In the genomic region with DNA sequence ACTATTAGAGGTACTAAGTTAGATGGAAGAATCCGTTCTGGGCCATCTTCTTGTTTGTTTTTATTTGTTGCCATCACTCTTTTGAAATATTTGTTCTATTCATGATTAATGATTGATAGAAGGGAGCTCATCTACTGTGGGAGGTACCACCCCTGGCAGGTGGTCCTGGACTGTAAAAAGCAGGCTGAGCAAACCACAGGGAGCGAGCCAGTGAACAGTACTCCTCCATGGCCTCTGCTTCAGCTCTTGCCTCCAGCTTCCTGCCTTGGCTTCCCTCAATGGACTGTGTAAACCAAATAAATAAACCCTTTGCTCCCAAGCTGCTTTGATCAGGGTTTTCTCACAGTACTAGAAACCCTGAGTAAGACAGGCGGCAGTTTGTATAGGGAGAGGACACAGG, we compare ENCODE assay signal across 16 mouse cellular contexts.
"Had no signal": no experiment of that assay in that cellular context is flagged by ENCODE, and none has a peak within 500 bp of the region (broad histone marks: within the 10 kb centered on the region; RNA-seq: fewer than 3 reads in every experiment).

No protein-coding gene starts in this region.

- DNase-seq: kidney, adult 8-10 months; kidney, postnatal 36 days; layer of hippocampus, adult 9-11 months; layer of hippocampus, postnatal 36 days; lung, postnatal 36 days; retina, postnatal 1 day; right cerebral cortex, postnatal 4 days; spleen, adult 18-20 months; thymus, adult 2 months; thymus, postnatal 25 days had no signal

- ATAC-seq: intestine, embryonic 16.5 days; midbrain, embryonic 16.5 days had no signal

- H3K4me2 ChIP-seq: limb, embryonic 15.5 days; midbrain, embryonic 12.5 days; neural tube, embryonic 13.5 days had no signal

- H3K9me3 ChIP-seq: limb, embryonic 15.5 days; midbrain, embryonic 12.5 days; neural tube, embryonic 13.5 days had no signal

- H3K4me1 ChIP-seq: limb, embryonic 15.5 days; midbrain, embryonic 12.5 days; neural tube, embryonic 13.5 days had no signal

- H3K4me3 ChIP-seq: limb, embryonic 15.5 days; midbrain, embryonic 12.5 days; neural tube, embryonic 13.5 days had no signal

- H3K27me3 ChIP-seq: limb, embryonic 15.5 days; midbrain, embryonic 12.5 days; neural tube, embryonic 13.5 days had no signal

- H3K27ac ChIP-seq: kidney, postnatal 0 days; limb, embryonic 15.5 days; midbrain, embryonic 12.5 days; neural tube, embryonic 13.5 days had no signal

- H3K9ac ChIP-seq: limb, embryonic 15.5 days; midbrain, embryonic 12.5 days; neural tube, embryonic 13.5 days had no signal

- H3K36me3 ChIP-seq: midbrain, embryonic 12.5 days; neural tube, embryonic 13.5 days had no signal
